Mouse (Mus musculus): Measurements from ENCODE around the gene Zfp184. TPM values are rescaled to one million over a fixed set of nuclear protein-coding genes. Genes with fewer than 3 reads are reported as not detected.

Zfp184 gene
- polyA plus RNA-seq, 1 experiment from 2014 or later, result 9.1 TPM

- Histone ChIP-seq H3K9me3 (no peaks in the 10 kb centered on the region), H3K4me3 (peak overlapping the region; percentile 60), H3K36me3 (no peaks in the 10 kb centered on the region), H3K27me3 (ENCODE audit: insufficient read depth, poor library complexity, severe bottlenecking) (no peaks in the 10 kb centered on the region), H3K4me1 (peaks cover 8% of the 10 kb centered on the region; the same call in 1 of the 2 replicates), H3K27ac (peak overlapping the region; percentile 73)
- 2% methylated on average over 14 of the region's 14 CpGs for WGBS
- peak; percentile 95 for DNase-seq (ENCODE audit: low spot score)
Observed at GRCm38 (mm10) chr13:21914599-21914998, 30.3 kb upstream of the Zfp184 start.

- Histone ChIP-seq H3K4me1 (peaks cover 8% of the 10 kb centered on the region; the same call in 1 of the 2 replicates), H3K27me3 (ENCODE audit: insufficient read depth, poor library complexity, severe bottlenecking) (no peaks in the 10 kb centered on the region), H3K9me3 (no peaks in the 10 kb centered on the region), H3K36me3 (no peaks in the 10 kb centered on the region), H3K27ac (no peak overlapping the region), H3K4me3 (peak overlapping the region; percentile 60; the same call in 1 of the 2 replicates)
- WGBS, result 45% methylated on average over 5 of the region's 5 CpGs
- DNase-seq (ENCODE audit: low spot score), result no peak
Observed at GRCm38 (mm10) chr13:21915487-21915886, 29.4 kb upstream of the Zfp184 start.

GRCm38 (mm10) chr13:21916056-21916455 lies 28.8 kb upstream of the Zfp184 start:
- no peaks in the 10 kb centered on the region for H3K27me3 ChIP-seq (ENCODE audit: insufficient read depth, poor library complexity, severe bottlenecking)
- no peaks in the 10 kb centered on the region for H3K36me3 ChIP-seq
- WGBS, result 50% methylated on average over 6 of the region's 6 CpGs
- peak; percentile 30 for DNase-seq (ENCODE audit: low spot score)
- no peak overlapping the region for H3K27ac ChIP-seq
- no peaks in the 10 kb centered on the region for H3K9me3 ChIP-seq
- H3K4me3 ChIP-seq, result no peak overlapping the region
- peaks cover 8% of the 10 kb centered on the region; the same call in 1 of the 2 replicates for H3K4me1 ChIP-seq

GRCm38 (mm10) chr13:21917040-21917439 lies 27.9 kb upstream of the Zfp184 start:
- Histone ChIP-seq H3K27me3 (ENCODE audit: insufficient read depth, poor library complexity, severe bottlenecking) (no peaks in the 10 kb centered on the region), H3K36me3 (no peaks in the 10 kb centered on the region), H3K27ac (no peak overlapping the region), H3K4me1 (peaks cover 8% of the 10 kb centered on the region; the same call in 1 of the 2 replicates), H3K4me3 (peak overlapping the region; percentile 71), H3K9me3 (no peaks in the 10 kb centered on the region)
- 2% methylated on average over 13 of the region's 13 CpGs for WGBS
- DNase-seq (ENCODE audit: low spot score), result peak; percentile 93

- Histone ChIP-seq H3K9me3 (no peaks in the 10 kb centered on the region), H3K36me3 (no peaks in the 10 kb centered on the region), H3K4me1 (peaks cover 8% of the 10 kb centered on the region; the same call in 1 of the 2 replicates), H3K27me3 (ENCODE audit: insufficient read depth, poor library complexity, severe bottlenecking) (no peaks in the 10 kb centered on the region), H3K27ac (0 out of 2 replicates have a peak overlapping the region, but pooled peaks have one; percentile 11), H3K4me3 (peak overlapping the region; percentile 71)
- no peak for DNase-seq (ENCODE audit: low spot score)
- WGBS, result 0% methylated on average over 11 of the region's 11 CpGs
Observed at GRCm38 (mm10) chr13:21917480-21917879, 27.4 kb upstream of the Zfp184 start.

- H3K27me3 ChIP-seq (ENCODE audit: insufficient read depth, poor library complexity, severe bottlenecking), result no peaks in the 10 kb centered on the region
- peak; percentile 73 for DNase-seq (ENCODE audit: low spot score)
- H3K9me3 ChIP-seq, result no peaks in the 10 kb centered on the region
- no peaks in the 10 kb centered on the region for H3K36me3 ChIP-seq
- under 1% methylated on average over 16 of the region's 16 CpGs for WGBS
- H3K27ac ChIP-seq, result 0 out of 2 replicates have a peak overlapping the region, but pooled peaks have one; percentile 11
- H3K4me3 ChIP-seq, result peak overlapping the region; percentile 71
- H3K4me1 ChIP-seq, result peaks cover 8% of the 10 kb centered on the region; the same call in 1 of the 2 replicates
Observed at GRCm38 (mm10) chr13:21917992-21918391, 26.9 kb upstream of the Zfp184 start.

GRCm38 (mm10) chr13:21918570-21919419 lies 26.1 kb upstream of the Zfp184 start:
- WGBS, result under 1% methylated on average over 38 of the region's 38 CpGs

GRCm38 (mm10) chr13:21919836-21920431 lies 25.0 kb upstream of the Zfp184 start:
- peak overlapping the region; percentile 71 for H3K4me3 ChIP-seq
- 4% methylated on average over 11 of the region's 11 CpGs for WGBS
- peak; percentile 77 for DNase-seq (ENCODE audit: low spot score)

More at GRCm38 (mm10) chr13:21918570-21919419, 26.1 kb upstream of the Zfp184 start:
- Histone ChIP-seq H3K4me1 (peaks cover 4% of the 10 kb centered on the region; the same call in 1 of the 2 replicates), H3K27ac (peak overlapping the region; percentile 78), H3K9me3 (no peaks in the 10 kb centered on the region), H3K27me3 (ENCODE audit: insufficient read depth, poor library complexity, severe bottlenecking) (no peaks in the 10 kb centered on the region), H3K4me3 (peak overlapping the region; percentile 71), H3K36me3 (no peaks in the 10 kb centered on the region)
- peak; percentile 95 for DNase-seq (ENCODE audit: low spot score)

GRCm38 (mm10) chr13:21920681-21921233 lies 24.1 kb upstream of the Zfp184 start:
- Histone ChIP-seq H3K4me1 (no peaks in the 10 kb centered on the region), H3K36me3 (no peaks in the 10 kb centered on the region), H3K27me3 (ENCODE audit: insufficient read depth, poor library complexity, severe bottlenecking) (no peaks in the 10 kb centered on the region), H3K4me3 (no peak overlapping the region), H3K9me3 (no peaks in the 10 kb centered on the region), H3K27ac (no peak overlapping the region)
- 20% methylated on average over 8 of the region's 8 CpGs for WGBS
- DNase-seq (ENCODE audit: low spot score), result peak; percentile 28

More at GRCm38 (mm10) chr13:21919836-21920431, 25.0 kb upstream of the Zfp184 start:
- H3K9me3 ChIP-seq, result no peaks in the 10 kb centered on the region
- no peaks in the 10 kb centered on the region for H3K27me3 ChIP-seq (ENCODE audit: insufficient read depth, poor library complexity, severe bottlenecking)
- no peaks in the 10 kb centered on the region for H3K36me3 ChIP-seq
- no peak overlapping the region for H3K27ac ChIP-seq
- H3K4me1 ChIP-seq, result no peaks in the 10 kb centered on the region

- no peaks in the 10 kb centered on the region for H3K36me3 ChIP-seq
- no peaks in the 10 kb centered on the region for H3K4me1 ChIP-seq
- no peak overlapping the region for H3K27ac ChIP-seq
- no peak overlapping the region for H3K4me3 ChIP-seq
- peak; percentile 36 for DNase-seq (ENCODE audit: low spot score)
- H3K27me3 ChIP-seq (ENCODE audit: insufficient read depth, poor library complexity, severe bottlenecking), result no peaks in the 10 kb centered on the region
- no peaks in the 10 kb centered on the region for H3K9me3 ChIP-seq
Observed at GRCm38 (mm10) chr13:21923417-21923816, 21.5 kb upstream of the Zfp184 start.

- Histone ChIP-seq H3K36me3 (no peaks in the 10 kb centered on the region), H3K27ac (no peak overlapping the region), H3K27me3 (ENCODE audit: insufficient read depth, poor library complexity, severe bottlenecking) (no peaks in the 10 kb centered on the region), H3K9me3 (no peaks in the 10 kb centered on the region), H3K4me1 (no peaks in the 10 kb centered on the region), H3K4me3 (peak overlapping the region; percentile 57)
- peak; percentile 86 for DNase-seq (ENCODE audit: low spot score)
- WGBS, result 2% methylated on average over 21 of the region's 21 CpGs
Observed at GRCm38 (mm10) chr13:21924734-21925335, 20.1 kb upstream of the Zfp184 start.

- DNase-seq (ENCODE audit: low spot score), result peak; percentile 76
- WGBS, result 8% methylated on average over 10 of the region's 10 CpGs
- Histone ChIP-seq H3K36me3 (no peaks in the 10 kb centered on the region), H3K27me3 (ENCODE audit: insufficient read depth, poor library complexity, severe bottlenecking) (no peaks in the 10 kb centered on the region), H3K4me3 (peak overlapping the region; percentile 46), H3K27ac (no peak overlapping the region), H3K9me3 (no peaks in the 10 kb centered on the region), H3K4me1 (0 out of 2 replicates have a peak, but pooled peaks cover 3% of the 10 kb centered on the region)
Observed at GRCm38 (mm10) chr13:21930981-21931380, 13.9 kb upstream of the Zfp184 start.
